Mouse (Mus musculus) kidney, embryonic 15.5 days (tissue): ENCODE data around the gene Josd1. TPM values are rescaled to one million over a fixed set of nuclear protein-coding genes. Genes with fewer than 3 reads are reported as not detected.
A peak's percentile ranks its signal among the peaks of the same experiment; 100 is the strongest.
"Not testable (repeated sequence)": the region's sequence is repeated elsewhere in the genome, so short reads cannot be mapped to it uniquely, and the experiment has no call there.

ENCODE experiments used
- ATAC-seq: fragments of 200-750 bp; cut with Nextera tagmentation; replicated peaks from 2 replicates; pipeline ENCODE4 v1.8.0; 2017; ENCODE audit warnings: moderate TSS enrichment; ENCODE audit not compliant: low FRiP score
- H3K27ac ChIP-seq: fragments of 300-500 bp; sonication (generic); 2 replicates; pipeline ENCODE4 v1.5.1; 2015; ENCODE audit warnings: mild to moderate bottlenecking, inconsistent platforms
- H3K27me3 ChIP-seq: fragments of 300-500 bp; sonication (generic); 2 replicates; pipeline ENCODE4 v1.6.1; 2015; ENCODE audit warnings: inconsistent platforms
- H3K36me3 ChIP-seq: fragments of 300-500 bp; sonication (generic); 2 replicates; pipeline ENCODE4 v1.6.1; 2015; ENCODE audit warnings: inconsistent platforms
- H3K4me1 ChIP-seq: fragments of 300-500 bp; sonication (generic); 2 replicates; pipeline ENCODE4 v1.6.1; 2015; ENCODE audit warnings: inconsistent platforms
- H3K4me2 ChIP-seq: fragments of 300-500 bp; sonication (generic); 2 replicates; pipeline ENCODE4 v1.6.1; 2015; ENCODE audit warnings: moderate library complexity, mild to moderate bottlenecking, inconsistent platforms
- H3K4me3 ChIP-seq: fragments of 300-500 bp; sonication (generic); replicated peaks from 2 replicates; pipeline ENCODE4 v1.5.1; 2015; ENCODE audit warnings: mild to moderate bottlenecking, inconsistent platforms
- H3K9ac ChIP-seq: fragments of 300-500 bp; sonication (generic); 2 replicates; pipeline ENCODE4 v1.6.1; 2015; ENCODE audit warnings: mild to moderate bottlenecking, inconsistent platforms
- H3K9me3 ChIP-seq: fragments of 300-500 bp; sonication (generic); replicated peaks from 2 replicates; pipeline ENCODE4 v1.6.1; 2016; ENCODE audit warnings: inconsistent platforms
- WGBS: fragments of 180-500 bp; shearing (Covaris S2); methylation state at CpG from one replicate; pipeline ENCODE4 v1.1.7; 2015; ENCODE audit warnings: mixed read lengths; 5-methylcytosine and 5-hydroxymethylcytosine counted together
- polyA plus RNA-seq: library from polyadenylated mRNA; unstranded; fragments of >200 nt; fragmentation: Nextera tagmentation; extraction: Ambion mirVana; gene quantifications from 2 replicates; pipeline ENCODE4 v1.2.1, GENCODE M21; 2015

Gene Josd1
- polyA plus RNA-seq, 1 experiment from 2014 or later = 19.0 TPM

GRCm38 (mm10) chr15:79677936-79678335, 9.8 kb downstream of the Josd1 start:
- H3K27ac ChIP-seq = peak overlapping the region; percentile 72
- H3K36me3 ChIP-seq = peaks cover 54% of the 10 kb centered on the region

GRCm38 (mm10) chr15:79671828-79672348, 15.8 kb downstream of the Josd1 start:
- H3K4me3 ChIP-seq = peak overlapping the region; percentile 97
- H3K4me1 ChIP-seq, ATAC-seq, H3K27me3 ChIP-seq, H3K9me3 ChIP-seq, H3K9ac ChIP-seq, H3K27ac ChIP-seq: not testable (repeated sequence)
- WGBS = 82% methylated on average over 11 of the region's 11 CpGs
- peak overlapping the region; percentile 73 for H3K4me2 ChIP-seq
- peaks cover 55% of the 10 kb centered on the region for H3K36me3 ChIP-seq

More at GRCm38 (mm10) chr15:79677936-79678335, 9.8 kb downstream of the Josd1 start:
- H3K9me3 ChIP-seq = no peaks in the 10 kb centered on the region
- no peak overlapping the region for H3K4me3 ChIP-seq
- WGBS = 79% methylated on average over 2 of the region's 2 CpGs
- H3K4me2 ChIP-seq = no peak overlapping the region
- peaks cover 18% of the 10 kb centered on the region for H3K4me1 ChIP-seq
- H3K27me3 ChIP-seq = no peaks in the 10 kb centered on the region
- H3K9ac ChIP-seq = no peak overlapping the region
- 0 out of 2 replicates have a peak, but pooled peaks have one; percentile 33 for ATAC-seq

GRCm38 (mm10) chr15:79670972-79671299, 16.8 kb downstream of the Josd1 start:
- Histone ChIP-seq H3K4me3 (peak overlapping the region; percentile 97), H3K4me2 (peak overlapping the region; percentile 73), H3K9ac (peak overlapping the region; percentile 86), H3K27ac (no peak overlapping the region), H3K36me3 (peaks cover 54% of the 10 kb centered on the region), H3K9me3 (no peaks in the 10 kb centered on the region), H3K4me1 (peaks cover 8% of the 10 kb centered on the region), H3K27me3 (no peaks in the 10 kb centered on the region)
- peak; percentile 47 for ATAC-seq
- under 1% methylated on average over 37 of the region's 37 CpGs for WGBS

- ATAC-seq = peak; percentile 96
- 18% methylated on average over 33 of the region's 33 CpGs for WGBS
- Histone ChIP-seq H3K27ac (no peak within 1 kb of the TSS), H3K9me3 (no peaks in the 10 kb centered on the region), H3K9ac (peak within 1 kb of the TSS; percentile 86), H3K4me1 (peaks cover 8% of the 10 kb centered on the region), H3K36me3 (peaks cover 54% of the 10 kb centered on the region), H3K4me2 (peak within 1 kb of the TSS; percentile 73), H3K4me3 (peak within 1 kb of the TSS; percentile 97), H3K27me3 (no peaks in the 10 kb centered on the region)
Measured at GRCm38 (mm10) chr15:79670249-79670971, 17.3 kb downstream of the Josd1 start, which contains the start of gene Tomm22. Gene Tomm22, plus strand, starts transcription at chr15:79670861.

GRCm38 (mm10) chr15:79669195-79669594, 18.5 kb downstream of the Josd1 start:
- Histone ChIP-seq H3K27ac (no peak overlapping the region), H3K36me3 (peaks cover 43% of the 10 kb centered on the region), H3K9ac (no peak overlapping the region), H3K27me3 (no peaks in the 10 kb centered on the region), H3K4me1 (peaks cover 8% of the 10 kb centered on the region), H3K9me3 (no peaks in the 10 kb centered on the region), H3K4me2 (no peak overlapping the region), H3K4me3 (no peak overlapping the region)
- WGBS = 63% methylated on average over 10 of the region's 10 CpGs
- no peak for ATAC-seq

- H3K4me3 ChIP-seq = no peak overlapping the region
- H3K27me3 ChIP-seq = no peaks in the 10 kb centered on the region
- 93% methylated on average over 8 of the region's 8 CpGs for whole genome bisulfite sequencing
- H3K9me3 ChIP-seq = no peaks in the 10 kb centered on the region
- H3K9ac ChIP-seq = no peak overlapping the region
- no peak overlapping the region for H3K4me2 ChIP-seq
- H3K36me3 ChIP-seq = peaks cover 42% of the 10 kb centered on the region
- no peak for ATAC-seq
- H3K4me1 ChIP-seq = peaks cover 2% of the 10 kb centered on the region
- H3K27ac ChIP-seq = no peak overlapping the region
Measured at GRCm38 (mm10) chr15:79664666-79665065, 23.1 kb downstream of the Josd1 start.

GRCm38 (mm10) chr15:79661852-79662251, 25.9 kb downstream of the Josd1 start:
- Histone ChIP-seq H3K9ac (no peak overlapping the region), H3K4me3 (no peak overlapping the region), H3K27ac (no peak overlapping the region), H3K4me1 (peaks cover 11% of the 10 kb centered on the region), H3K27me3 (no peaks in the 10 kb centered on the region), H3K9me3 (no peaks in the 10 kb centered on the region), H3K36me3 (peaks cover 39% of the 10 kb centered on the region), H3K4me2 (no peak overlapping the region)
- 74% methylated on average over 4 of the region's 4 CpGs for WGBS
- ATAC-seq = no peak

- H3K4me1 ChIP-seq = peaks cover 11% of the 10 kb centered on the region
- no peaks in the 10 kb centered on the region for H3K27me3 ChIP-seq
- H3K4me3 ChIP-seq = peak within 1 kb of the TSS; percentile 72
- peak within 1 kb of the TSS; percentile 88 for H3K4me2 ChIP-seq
- peaks cover 24% of the 10 kb centered on the region for H3K36me3 ChIP-seq
- under 1% methylated on average over 55 of the region's 55 CpGs for WGBS
- ATAC-seq = peak; percentile 93
- peak within 1 kb of the TSS; percentile 98 for H3K27ac ChIP-seq
- H3K9me3 ChIP-seq = no peaks in the 10 kb centered on the region
- peak within 1 kb of the TSS; percentile 76 for H3K9ac ChIP-seq
Measured at GRCm38 (mm10) chr15:79658531-79659375, 29.0 kb downstream of the Josd1 start, which contains the start of the genes Fam227a and Cby1. Gene Fam227a, minus strand, starts transcription at chr15:79658956. Gene Cby1, plus strand, starts transcription at chr15:79659199.

- 2% methylated on average over 16 of the region's 16 CpGs for WGBS
- H3K4me1 ChIP-seq = peaks cover 11% of the 10 kb centered on the region
- H3K9me3 ChIP-seq = no peaks in the 10 kb centered on the region
- peak overlapping the region; percentile 72 for H3K4me3 ChIP-seq
- H3K9ac ChIP-seq = peak overlapping the region; percentile 76
- H3K27ac ChIP-seq = peak overlapping the region; percentile 98
- H3K27me3 ChIP-seq = no peaks in the 10 kb centered on the region
- peaks cover 17% of the 10 kb centered on the region for H3K36me3 ChIP-seq
- ATAC-seq = peak; percentile 17
- peak overlapping the region; percentile 88 for H3K4me2 ChIP-seq
Measured at GRCm38 (mm10) chr15:79657837-79658530, 29.7 kb downstream of the Josd1 start.

- H3K4me1 ChIP-seq = peaks cover 11% of the 10 kb centered on the region
- H3K9me3 ChIP-seq = no peaks in the 10 kb centered on the region
- no peak overlapping the region for H3K9ac ChIP-seq
- H3K27ac ChIP-seq = no peak overlapping the region
- ATAC-seq = no peak
- H3K36me3 ChIP-seq = 0 out of 2 replicates have a peak, but pooled peaks cover 2% of the 10 kb centered on the region
- 91% methylated on average over 14 of the region's 14 CpGs for WGBS
- no peak overlapping the region for H3K4me2 ChIP-seq
- H3K4me3 ChIP-seq = no peak overlapping the region
- no peaks in the 10 kb centered on the region for H3K27me3 ChIP-seq
Measured at GRCm38 (mm10) chr15:79656451-79656850, 31.3 kb downstream of the Josd1 start.

- Histone ChIP-seq H3K9me3 (no peaks in the 10 kb centered on the region), H3K27me3 (no peaks in the 10 kb centered on the region), H3K4me2 (no peak overlapping the region), H3K4me1 (no peaks in the 10 kb centered on the region), H3K27ac (no peak overlapping the region), H3K36me3 (peaks cover 5% of the 10 kb centered on the region; the same call in 1 of the 2 replicates), H3K4me3 (no peak overlapping the region), H3K9ac (no peak overlapping the region)
- WGBS = 82% methylated on average over 4 of the region's 4 CpGs
- ATAC-seq = no peak
Measured at GRCm38 (mm10) chr15:79651481-79651880, 36.2 kb downstream of the Josd1 start.
